Mouse (Mus musculus): ENCODE data around the gene Morn1. TPM values are rescaled to one million over a fixed set of nuclear protein-coding genes. Genes with fewer than 3 reads are reported as not detected.
"Not testable (repeated sequence)": the region's sequence is repeated elsewhere in the genome, so short reads cannot be mapped to it uniquely, and the experiment has no call there.

The Morn1 gene
- polyA plus RNA-seq, 1 experiment from 2014 or later: 6.0 TPM

GRCm38 (mm10) chr4:155066834-155067522 lies 19.4 kb upstream of the Morn1 start, which contains the start of gene Pex10:
TSS of gene Pex10 (plus strand) at chr4:155067016.
- Histone ChIP-seq H3K9me3 (no peaks in the 10 kb centered on the region), H3K27ac (peak within 1 kb of the TSS; percentile 90), H3K27me3 (ENCODE audit: insufficient read depth, poor library complexity, severe bottlenecking) (peaks cover 3% of the 10 kb centered on the region; the same call in 1 of the 2 replicates), H3K36me3 (peaks cover 37% of the 10 kb centered on the region), H3K4me3 (peak within 1 kb of the TSS; percentile 79), H3K4me1 (replicated peaks) (peaks cover 49% of the 10 kb centered on the region)
- peak; percentile 99 for DNase-seq (ENCODE audit: low spot score)
- WGBS: under 1% methylated on average over 48 of the region's 48 CpGs

GRCm38 (mm10) chr4:155068357-155068972 lies 17.9 kb upstream of the Morn1 start:
- WGBS: 94% methylated on average over 20 of the region's 20 CpGs
- Histone ChIP-seq H3K27me3 (ENCODE audit: insufficient read depth, poor library complexity, severe bottlenecking) (peaks cover 3% of the 10 kb centered on the region; the same call in 1 of the 2 replicates), H3K4me1 (replicated peaks) (peaks cover 42% of the 10 kb centered on the region), H3K27ac (no peak overlapping the region), H3K4me3 (peak overlapping the region; percentile 79; the same call in 1 of the 2 replicates), H3K9me3 (no peaks in the 10 kb centered on the region), H3K36me3 (peaks cover 52% of the 10 kb centered on the region)
- DNase-seq (ENCODE audit: low spot score): no peak

- Histone ChIP-seq H3K4me3 (no peak overlapping the region), H3K4me1 (replicated peaks) (peaks cover 36% of the 10 kb centered on the region), H3K27ac (no peak overlapping the region), H3K9me3 (no peaks in the 10 kb centered on the region), H3K27me3 (ENCODE audit: insufficient read depth, poor library complexity, severe bottlenecking) (no peaks in the 10 kb centered on the region), H3K36me3 (peaks cover 59% of the 10 kb centered on the region)
- 86% methylated on average over 6 of the region's 6 CpGs for WGBS
- DNase-seq (ENCODE audit: low spot score): no peak
These were observed 17.2 kb upstream of the Morn1 start for GRCm38 (mm10) chr4:155069191-155069590.

- Histone ChIP-seq H3K4me3 (no peak overlapping the region), H3K36me3 (peaks cover 69% of the 10 kb centered on the region), H3K27me3 (ENCODE audit: insufficient read depth, poor library complexity, severe bottlenecking) (no peaks in the 10 kb centered on the region), H3K9me3 (no peaks in the 10 kb centered on the region), H3K4me1 (replicated peaks) (peaks cover 31% of the 10 kb centered on the region), H3K27ac (no peak overlapping the region)
- no peak for DNase-seq (ENCODE audit: low spot score)
- 93% methylated on average over 13 of the region's 13 CpGs for WGBS
These were observed 16.2 kb upstream of the Morn1 start for GRCm38 (mm10) chr4:155070199-155070598.

DNA sequence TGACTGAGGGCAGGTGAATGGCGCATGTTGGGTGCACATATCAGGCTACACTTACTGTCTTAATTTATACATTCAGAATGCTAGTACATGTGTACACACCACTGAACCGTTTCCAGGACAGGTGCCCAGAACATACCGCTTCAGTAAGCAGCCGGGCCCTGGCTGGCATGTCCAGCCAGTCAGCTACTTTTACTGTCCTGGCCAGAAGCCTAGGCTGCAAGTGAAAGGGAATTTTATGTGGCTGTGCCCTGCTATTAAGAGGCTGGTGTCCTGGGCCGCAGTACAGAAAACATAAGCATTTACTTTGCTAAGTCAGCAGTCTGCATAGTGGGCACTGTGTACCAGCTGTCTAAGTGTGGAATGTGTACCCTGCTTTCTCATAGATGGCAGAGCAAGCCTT lies 15.5 kb upstream of the Morn1 start:
- Histone ChIP-seq H3K4me3 (no peak overlapping the region), H3K27me3 (ENCODE audit: insufficient read depth, poor library complexity, severe bottlenecking) (no peaks in the 10 kb centered on the region), H3K9me3 (no peaks in the 10 kb centered on the region), H3K27ac (no peak overlapping the region), H3K4me1 (replicated peaks) (peaks cover 28% of the 10 kb centered on the region), H3K36me3 (peaks cover 76% of the 10 kb centered on the region)
- 94% methylated on average over 5 of the region's 5 CpGs for WGBS
- no peak for DNase-seq (ENCODE audit: low spot score)

GRCm38 (mm10) chr4:155074418-155074817 lies 12.0 kb upstream of the Morn1 start:
- WGBS: 80% methylated on average over 9 of the region's 9 CpGs
- Histone ChIP-seq H3K4me1 (replicated peaks) (no peaks in the 10 kb centered on the region), H3K9me3 (no peaks in the 10 kb centered on the region), H3K4me3 (no peak overlapping the region), H3K36me3 (peaks cover 100% of the 10 kb centered on the region), H3K27me3 (ENCODE audit: insufficient read depth, poor library complexity, severe bottlenecking) (no peaks in the 10 kb centered on the region), H3K27ac (no peak overlapping the region)
- no peak for DNase-seq (ENCODE audit: low spot score)

DNA sequence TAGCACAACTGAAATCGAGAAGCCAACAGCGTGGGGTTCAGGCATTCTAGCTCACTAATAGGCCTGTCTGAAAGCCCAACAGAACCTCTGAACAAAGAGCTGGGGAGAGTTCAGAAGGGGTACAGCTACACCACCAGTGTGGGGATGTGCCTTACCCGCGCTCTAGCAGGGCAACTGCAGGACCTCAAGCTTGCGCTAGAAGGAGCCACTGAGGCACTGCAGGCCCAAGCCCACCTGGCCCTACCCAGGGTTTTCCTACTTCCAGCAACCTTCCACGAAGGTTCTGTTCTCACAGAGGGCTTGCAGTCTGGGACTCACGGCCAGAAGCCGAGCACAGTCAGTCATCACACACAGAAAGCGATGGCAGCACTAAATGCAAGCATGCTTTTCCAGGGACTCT lies 11.2 kb upstream of the Morn1 start:
- no peak for DNase-seq (ENCODE audit: low spot score)
- Histone ChIP-seq H3K4me3 (no peak overlapping the region), H3K4me1 (replicated peaks) (no peaks in the 10 kb centered on the region), H3K9me3 (no peaks in the 10 kb centered on the region), H3K27ac (no peak overlapping the region), H3K36me3 (peaks cover 100% of the 10 kb centered on the region), H3K27me3 (ENCODE audit: insufficient read depth, poor library complexity, severe bottlenecking) (no peaks in the 10 kb centered on the region)
- WGBS: 92% methylated on average over 9 of the region's 9 CpGs

GRCm38 (mm10) chr4:155075813-155076212 lies 10.6 kb upstream of the Morn1 start:
- Histone ChIP-seq H3K9me3 (no peaks in the 10 kb centered on the region), H3K27ac (no peak overlapping the region), H3K4me3 (no peak overlapping the region), H3K4me1 (replicated peaks) (no peaks in the 10 kb centered on the region), H3K27me3 (ENCODE audit: insufficient read depth, poor library complexity, severe bottlenecking) (no peaks in the 10 kb centered on the region), H3K36me3 (peaks cover 100% of the 10 kb centered on the region)
- DNase-seq (ENCODE audit: low spot score): no peak
- 92% methylated on average over 2 of the region's 2 CpGs for WGBS

GRCm38 (mm10) chr4:155076677-155077076 lies 9.7 kb upstream of the Morn1 start:
- Histone ChIP-seq H3K4me1 (replicated peaks) (no peaks in the 10 kb centered on the region), H3K36me3 (peaks cover 98% of the 10 kb centered on the region)
- WGBS: 90% methylated on average over 9 of the region's 9 CpGs

DNA sequence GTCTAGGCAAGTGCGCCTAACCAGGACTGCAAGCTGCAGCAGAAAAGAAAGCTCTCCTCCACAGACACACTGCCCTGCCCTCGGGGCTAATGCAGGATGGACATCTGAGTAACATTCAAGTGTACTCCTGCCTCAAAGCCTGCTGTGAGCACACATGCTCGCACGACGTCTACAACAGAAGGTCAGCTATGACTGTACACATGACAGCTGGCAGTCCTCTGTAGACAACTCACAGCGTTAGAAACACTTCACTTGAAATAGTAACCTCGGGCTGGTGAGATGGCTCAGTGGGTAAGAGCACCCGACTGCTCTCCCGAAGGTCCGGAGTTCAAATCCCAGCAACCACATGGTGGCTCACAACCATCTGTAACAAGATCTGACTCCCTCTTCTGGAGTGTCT lies 7.6 kb upstream of the Morn1 start:
- peaks cover 98% of the 10 kb centered on the region for H3K36me3 ChIP-seq

More at GRCm38 (mm10) chr4:155076677-155077076, 9.7 kb upstream of the Morn1 start:
- Histone ChIP-seq H3K4me3 (no peak overlapping the region), H3K27me3 (ENCODE audit: insufficient read depth, poor library complexity, severe bottlenecking) (no peaks in the 10 kb centered on the region), H3K27ac (no peak overlapping the region), H3K9me3 (no peaks in the 10 kb centered on the region)
- DNase-seq (ENCODE audit: low spot score): no peak

DNA sequence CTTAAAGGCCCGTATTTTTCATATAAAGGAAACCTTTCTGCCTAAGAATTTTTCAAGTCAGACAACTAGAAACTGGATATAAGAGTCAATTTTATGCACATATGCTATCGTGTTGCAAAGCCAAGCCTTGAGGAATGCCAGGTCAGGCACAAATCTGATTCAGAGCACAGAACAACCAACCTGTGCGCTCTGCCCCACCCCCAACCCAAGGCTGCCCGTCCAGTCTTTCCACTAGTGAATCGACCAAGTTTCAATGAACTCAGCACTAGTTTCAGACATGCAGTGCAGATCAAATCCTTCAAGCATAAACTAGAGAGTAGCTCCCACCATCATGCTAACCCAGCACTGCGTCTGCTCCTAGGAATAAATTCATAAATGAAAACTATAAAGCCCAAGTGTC lies 6.7 kb upstream of the Morn1 start:
- Histone ChIP-seq H3K4me1 (replicated peaks) (peaks cover 16% of the 10 kb centered on the region), H3K36me3 (peaks cover 92% of the 10 kb centered on the region), H3K27me3 (ENCODE audit: insufficient read depth, poor library complexity, severe bottlenecking) (no peaks in the 10 kb centered on the region), H3K27ac (no peak overlapping the region), H3K4me3 (no peak overlapping the region), H3K9me3 (no peaks in the 10 kb centered on the region)
- DNase-seq (ENCODE audit: low spot score): no peak
- 89% methylated on average over 6 of the region's 6 CpGs for WGBS

More for the DNA sequence above, 7.6 kb upstream of the Morn1 start:
- not testable (repeated sequence) for H3K27me3 ChIP-seq (ENCODE audit: insufficient read depth, poor library complexity, severe bottlenecking); H3K27ac ChIP-seq; H3K9me3 ChIP-seq; DNase-seq (ENCODE audit: low spot score); H3K4me3 ChIP-seq; H3K4me1 ChIP-seq (replicated peaks)
- WGBS: 92% methylated on average over 10 of the region's 10 CpGs

- peaks cover 53% of the 10 kb centered on the region for H3K36me3 ChIP-seq
- DNase-seq (ENCODE audit: low spot score): no peak
- no peak overlapping the region for H3K4me3 ChIP-seq
- peaks cover 37% of the 10 kb centered on the region for H3K4me1 ChIP-seq (replicated peaks)
- 91% methylated on average over 4 of the region's 4 CpGs for WGBS
- H3K9me3 ChIP-seq: no peaks in the 10 kb centered on the region
- H3K27ac ChIP-seq: no peak overlapping the region
- no peaks in the 10 kb centered on the region for H3K27me3 ChIP-seq (ENCODE audit: insufficient read depth, poor library complexity, severe bottlenecking)
These were observed 2.8 kb upstream of the Morn1 start for GRCm38 (mm10) chr4:155083553-155083952.

DNA sequence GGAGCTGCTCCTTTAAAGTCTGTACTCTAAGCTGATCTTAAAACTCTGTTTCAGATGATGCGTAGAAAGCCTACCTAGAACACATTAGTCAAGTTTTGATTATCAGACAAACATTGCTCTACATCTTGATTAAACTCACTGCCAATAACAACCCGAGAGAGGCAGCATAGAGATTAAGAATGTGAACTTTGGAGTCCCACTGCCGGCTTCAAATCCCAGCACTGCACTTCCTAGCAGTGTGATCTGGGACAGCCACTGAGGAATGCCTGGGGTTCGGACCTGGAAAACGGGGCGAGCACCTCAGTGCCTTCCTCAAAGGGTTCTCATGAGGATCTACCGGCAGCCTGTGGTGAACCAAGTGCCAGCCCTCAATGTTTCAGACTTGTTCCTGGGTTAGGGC lies 2.0 kb upstream of the Morn1 start:
- no peak for DNase-seq (ENCODE audit: low spot score)

More for the DNA sequence above, 2.0 kb upstream of the Morn1 start:
- H3K9me3 ChIP-seq: no peaks in the 10 kb centered on the region
- peak overlapping the region; percentile 96; the same call in 1 of the 2 replicates for H3K4me3 ChIP-seq
- WGBS: 92% methylated on average over 7 of the region's 7 CpGs
- H3K4me1 ChIP-seq (replicated peaks): peaks cover 37% of the 10 kb centered on the region
- H3K27me3 ChIP-seq (ENCODE audit: insufficient read depth, poor library complexity, severe bottlenecking): no peaks in the 10 kb centered on the region
- peaks cover 50% of the 10 kb centered on the region for H3K36me3 ChIP-seq
- H3K27ac ChIP-seq: no peak overlapping the region

Data from hindbrain, embryonic 10.5 days (tissue).